Mouse (Mus musculus) embryo, embryonic 10 days (tissue): Measurements from ENCODE around the gene Unc45b.
"Not testable (repeated sequence)": the region's sequence is repeated elsewhere in the genome, so short reads cannot be mapped to it uniquely, and the experiment has no call there.

ENCODE experiments used
- DNase-seq: peaks from one replicate; pipeline ENCODE4 v3.0.0-alpha.2; 2015; ENCODE audit warnings: low spot score

Unc45b gene

DNA sequence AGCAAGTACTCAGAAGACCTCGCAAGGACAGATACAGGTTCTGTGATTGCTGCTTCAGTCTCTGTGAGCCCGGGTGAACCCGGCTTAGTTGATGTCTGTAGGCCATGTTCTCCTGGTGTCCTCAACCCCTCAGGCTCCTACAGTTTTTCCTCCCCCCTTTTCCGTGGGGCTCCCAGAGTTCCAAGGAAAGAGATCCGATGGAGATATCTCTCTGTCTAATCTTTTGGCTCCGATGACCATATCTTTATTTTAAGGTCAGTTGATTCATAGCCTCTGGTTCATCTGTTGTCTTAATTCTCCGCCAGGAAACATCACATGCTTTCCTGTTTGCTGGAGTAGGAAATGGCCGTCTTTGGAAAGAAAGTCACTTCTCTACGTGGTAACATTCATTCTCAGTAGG is 38.7 kb downstream of the Unc45b start:
- no peak for DNase-seq

DNA sequence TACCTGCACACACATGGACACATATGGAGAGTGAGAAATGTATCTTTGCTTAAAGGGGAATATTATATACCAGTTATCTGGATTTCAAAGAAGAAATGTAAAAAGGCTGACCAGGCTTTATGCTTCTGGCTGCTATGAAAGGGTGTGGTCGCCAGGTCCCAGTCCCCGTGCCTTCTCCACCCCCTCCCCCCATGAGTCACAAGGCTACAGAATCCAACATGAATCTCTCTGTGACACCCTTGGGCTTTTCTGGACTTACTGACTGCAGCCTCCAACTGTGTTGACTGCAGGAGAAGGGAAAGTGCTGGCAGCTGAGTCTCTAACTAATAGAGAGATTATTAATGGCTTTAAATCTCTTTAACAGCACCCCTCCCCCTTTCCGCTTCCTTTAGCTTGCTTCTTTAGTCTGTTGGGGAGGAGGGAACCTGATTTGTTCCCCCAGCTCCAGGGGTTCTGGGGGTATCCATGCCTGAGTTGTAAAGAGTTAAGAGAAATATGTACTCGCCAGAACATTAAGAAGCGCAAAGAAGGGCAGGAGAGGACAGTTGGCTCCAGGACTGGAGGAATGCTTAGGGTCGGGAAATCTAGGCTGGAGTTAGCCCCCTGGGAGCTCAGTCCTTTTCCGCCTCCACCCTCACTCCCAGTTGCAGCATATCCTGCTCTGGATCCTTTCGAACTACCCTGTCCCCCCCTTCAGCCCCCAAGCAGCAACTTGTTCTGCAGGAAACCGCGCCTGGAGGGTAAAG is 40.6 kb downstream of the Unc45b start, which contains the start of gene Slfn5:
Slfn5 (plus strand) TSS at position 614 of the 746 bp plus-strand sequence.
- DNase-seq: no peak

DNA sequence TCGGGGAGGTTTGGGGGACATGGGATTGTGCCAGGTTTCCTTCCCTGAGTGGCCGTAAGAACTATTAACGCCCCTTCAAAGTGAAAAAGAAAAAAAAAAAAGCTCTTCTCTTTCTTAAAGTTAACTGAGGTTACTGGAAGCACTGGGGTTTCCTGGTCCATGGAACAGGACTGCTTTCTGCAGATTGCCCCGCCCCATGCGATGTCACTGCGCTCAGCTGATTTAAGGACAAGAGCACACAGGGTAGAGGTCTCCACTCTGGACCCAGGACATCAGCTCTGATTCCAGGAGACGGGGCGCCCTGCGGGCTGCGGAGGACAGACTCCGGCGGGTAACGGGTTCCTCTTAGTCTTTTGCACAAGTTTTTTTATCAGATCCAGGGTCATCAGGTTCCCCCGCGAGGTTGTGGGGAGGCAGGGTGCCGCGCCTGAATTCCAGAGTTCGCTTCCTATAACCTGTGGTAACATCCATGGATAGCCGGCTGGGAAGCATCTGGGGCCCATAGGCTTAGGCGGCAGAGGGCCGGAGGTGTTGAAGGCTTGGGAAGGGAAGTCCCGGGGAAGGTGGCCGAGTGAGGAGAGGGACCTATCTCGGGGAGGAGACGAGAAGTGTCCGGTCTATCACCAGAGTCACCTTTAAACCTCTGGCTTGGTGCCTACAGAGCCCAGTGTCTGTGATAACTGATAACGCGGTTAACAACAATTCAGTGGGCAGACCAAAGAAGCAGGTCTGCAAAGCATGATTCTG is 41.7 kb downstream of the Unc45b start:
- DNase-seq: no peak

DNA sequence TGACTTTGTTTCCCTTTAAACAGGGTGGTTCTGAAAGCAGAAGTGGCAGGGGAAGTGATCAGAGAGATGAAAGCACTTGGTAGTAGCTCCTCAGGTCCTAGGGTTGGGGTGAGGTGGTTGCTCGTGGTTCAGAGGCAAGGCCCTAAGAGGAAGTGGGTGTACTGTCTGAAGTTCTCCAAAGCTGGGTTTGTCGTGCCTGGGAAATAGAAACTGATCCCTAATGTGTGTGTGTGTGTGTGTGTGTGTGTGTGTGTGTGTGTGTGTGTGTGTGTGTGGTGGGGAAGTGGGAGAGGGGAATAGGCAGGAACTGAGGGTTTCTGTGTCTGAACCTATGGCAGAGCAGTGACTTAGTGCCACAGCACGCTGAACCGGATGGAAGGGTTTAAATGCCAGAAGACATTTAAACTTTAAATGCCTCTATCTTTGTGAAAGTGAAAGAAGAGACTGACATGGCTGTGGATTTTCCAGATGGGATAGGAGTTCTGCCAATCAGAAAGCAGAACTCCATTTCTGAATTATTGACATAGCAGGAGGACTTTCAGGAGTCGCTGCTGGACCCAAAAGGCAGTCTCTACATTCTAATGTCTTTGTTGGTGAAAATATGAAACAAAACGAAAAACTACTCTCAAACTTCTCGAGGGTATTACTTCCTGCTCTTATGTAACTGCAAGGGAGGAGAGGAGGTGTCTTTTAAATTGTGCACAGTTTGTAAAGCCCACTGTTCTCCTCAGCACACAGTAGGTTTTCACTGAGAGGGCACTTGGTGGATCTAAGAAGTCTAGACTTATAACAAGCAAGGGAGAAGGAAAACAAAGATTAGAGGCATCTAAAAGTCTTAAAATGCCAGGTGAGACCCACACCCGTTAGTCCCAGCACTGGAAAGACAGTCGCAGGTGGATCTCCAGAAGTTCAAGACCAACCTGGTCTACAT is 42.5 kb downstream of the Unc45b start:
- no peak for DNase-seq

DNA sequence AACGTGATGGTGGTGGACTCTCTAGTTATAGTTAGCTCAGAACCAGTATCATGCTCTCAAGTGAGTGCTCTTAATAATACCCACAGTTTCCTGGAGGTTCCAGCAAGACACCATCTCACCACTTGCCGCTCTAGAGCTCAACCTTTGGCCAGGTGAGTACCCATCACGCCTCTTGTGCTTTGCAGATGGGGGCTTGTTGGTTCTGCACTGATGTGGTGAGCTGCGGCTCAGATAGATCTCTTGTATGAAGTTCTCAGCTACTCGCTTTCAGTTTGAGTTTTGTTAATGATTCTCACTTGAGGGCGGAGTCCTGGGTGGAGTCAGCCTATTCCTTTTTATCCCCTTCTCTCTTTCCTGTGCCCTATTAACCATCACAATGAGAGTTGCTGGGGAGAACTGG is 44.3 kb downstream of the Unc45b start:
- DNase-seq: no peak

DNA sequence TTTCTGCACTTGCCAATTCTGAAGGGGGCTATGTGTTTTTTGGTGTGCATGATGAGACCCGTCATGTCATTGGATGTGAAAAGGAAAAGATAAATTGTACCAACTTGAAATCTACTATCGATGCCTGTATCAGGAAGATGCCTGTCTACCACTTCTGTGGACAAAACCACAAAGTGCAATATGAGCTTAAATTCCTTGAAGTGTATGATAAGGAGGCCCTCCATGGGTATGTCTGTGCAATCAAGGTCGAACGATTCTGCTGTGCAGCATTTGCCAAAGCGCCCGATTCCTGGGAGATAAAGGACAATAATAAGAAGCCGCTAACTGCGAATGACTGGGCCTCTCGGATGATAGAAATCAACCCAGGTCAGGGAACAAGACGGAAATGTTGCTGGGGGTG is 46.6 kb downstream of the Unc45b start:
- no peak for DNase-seq

DNA sequence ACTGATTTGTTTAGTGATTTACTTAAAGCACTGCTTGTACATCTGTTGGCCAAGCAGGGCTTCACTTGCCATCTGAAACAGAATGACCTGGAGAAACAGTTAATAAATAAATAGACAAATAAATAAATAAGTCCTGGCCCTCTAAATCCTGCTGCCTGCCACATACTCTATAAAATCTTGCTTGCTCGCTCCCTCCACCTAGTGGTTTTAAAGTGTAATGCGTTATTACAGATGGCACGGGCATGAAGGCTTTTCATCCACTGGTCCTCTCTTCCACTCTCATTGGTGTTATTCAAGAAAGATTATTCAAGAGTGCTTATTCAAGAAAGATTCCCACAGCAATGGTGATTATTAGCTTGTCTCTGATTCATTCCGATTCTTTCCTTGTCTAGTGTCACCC is 49.3 kb downstream of the Unc45b start:
- peak; percentile 58 for DNase-seq

DNA sequence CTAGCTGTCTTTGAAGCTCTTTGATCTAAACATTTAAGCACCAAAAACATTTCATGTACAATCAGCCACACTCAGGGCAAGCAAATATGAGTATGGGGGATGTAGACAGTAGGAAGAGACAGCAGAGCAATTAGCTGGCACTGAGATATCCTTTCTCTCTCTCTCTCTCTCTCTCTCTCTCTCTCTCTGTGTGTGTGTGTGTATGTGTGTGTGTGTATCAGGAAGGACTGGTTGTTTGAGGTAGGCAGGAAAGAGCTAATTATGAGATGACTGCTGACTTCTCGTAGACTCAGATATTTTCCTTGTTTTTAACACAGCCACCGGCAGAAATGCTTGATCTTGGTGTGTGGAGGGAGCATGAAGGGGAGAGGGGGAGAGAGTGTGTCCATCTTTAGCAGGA is 51.4 kb downstream of the Unc45b start:
- DNase-seq: no peak

DNA sequence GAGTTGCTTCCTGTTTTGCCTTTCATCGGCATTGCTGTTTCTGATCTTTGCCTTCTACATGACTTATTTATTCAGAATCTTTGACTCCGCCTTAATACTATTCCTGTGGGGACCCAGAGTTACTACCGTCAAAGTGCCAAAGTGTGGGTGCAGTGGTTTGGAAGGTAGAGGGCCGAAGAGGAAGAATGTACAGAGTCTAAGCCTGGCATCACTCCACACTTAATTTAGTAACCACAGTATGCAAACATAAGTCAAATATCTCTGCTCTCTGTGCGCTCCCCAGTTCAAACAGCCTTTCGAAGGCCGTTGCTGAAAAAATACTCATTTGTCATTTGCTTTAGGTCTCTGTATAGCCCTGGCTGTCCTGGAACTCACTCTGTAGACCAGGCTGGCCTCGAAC is 51.9 kb downstream of the Unc45b start:
- no peak for DNase-seq

DNA sequence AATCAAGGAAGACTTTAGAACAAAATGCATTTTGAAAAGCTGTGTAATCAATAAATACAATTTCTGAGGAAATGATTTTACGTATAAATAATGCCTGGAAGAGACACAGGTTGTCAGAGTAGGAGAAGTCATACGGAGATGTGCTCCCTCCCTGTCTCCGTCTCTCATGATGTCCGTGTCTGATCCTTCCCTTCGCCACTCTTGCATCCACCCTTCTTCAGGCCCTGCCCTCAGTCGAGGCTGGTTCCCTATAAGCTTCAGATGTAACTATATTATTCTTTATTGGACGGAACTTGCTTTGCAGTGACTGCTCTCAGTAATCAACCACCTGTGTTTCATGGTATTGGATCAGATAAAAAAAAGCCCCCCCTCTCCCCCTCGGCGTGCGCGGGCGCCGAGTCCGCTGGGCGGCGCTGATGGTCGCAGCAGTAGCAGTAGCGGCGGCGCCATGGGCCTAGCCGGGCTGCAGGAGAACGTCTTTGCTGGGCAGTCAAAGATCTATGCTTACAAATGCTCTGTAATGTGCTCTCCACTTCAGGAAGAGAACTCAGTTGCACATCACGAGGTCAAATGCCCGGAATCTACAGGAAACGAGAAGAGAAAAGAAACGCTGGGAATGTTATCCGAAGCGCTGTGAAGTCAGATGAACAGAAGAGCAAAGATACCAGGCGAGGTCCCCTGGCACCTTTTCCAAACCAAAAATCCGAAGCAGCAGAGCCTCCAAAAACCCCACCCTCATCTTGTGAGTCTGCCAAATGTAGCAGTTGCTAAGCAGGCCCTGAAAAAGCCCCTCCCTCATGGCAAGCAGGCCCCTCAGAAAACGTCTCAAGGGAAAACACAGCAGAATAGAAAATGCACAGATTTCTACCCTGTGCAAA is 60.6 kb downstream of the Unc45b start:
- peak; percentile 71 for DNase-seq

DNA sequence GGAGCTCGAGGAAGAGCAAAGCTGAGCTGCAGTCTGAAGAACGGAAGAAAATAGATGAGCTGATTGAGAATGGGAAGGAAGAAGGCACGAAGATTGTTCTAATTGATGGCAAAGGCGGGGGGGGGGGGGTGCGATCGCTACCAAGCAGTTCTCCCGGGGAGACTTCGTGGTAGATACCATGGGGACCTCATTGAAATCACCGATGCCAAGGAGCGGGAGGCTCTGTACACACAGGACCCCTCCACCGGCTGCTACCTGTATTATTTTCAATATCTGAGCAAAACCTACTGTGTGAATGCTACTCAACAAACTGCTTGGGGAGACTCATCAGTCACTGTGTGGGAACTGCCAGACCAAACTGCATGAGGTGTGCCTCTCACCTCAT is 61.2 kb downstream of the Unc45b start:
- DNase-seq: no peak

DNA sequence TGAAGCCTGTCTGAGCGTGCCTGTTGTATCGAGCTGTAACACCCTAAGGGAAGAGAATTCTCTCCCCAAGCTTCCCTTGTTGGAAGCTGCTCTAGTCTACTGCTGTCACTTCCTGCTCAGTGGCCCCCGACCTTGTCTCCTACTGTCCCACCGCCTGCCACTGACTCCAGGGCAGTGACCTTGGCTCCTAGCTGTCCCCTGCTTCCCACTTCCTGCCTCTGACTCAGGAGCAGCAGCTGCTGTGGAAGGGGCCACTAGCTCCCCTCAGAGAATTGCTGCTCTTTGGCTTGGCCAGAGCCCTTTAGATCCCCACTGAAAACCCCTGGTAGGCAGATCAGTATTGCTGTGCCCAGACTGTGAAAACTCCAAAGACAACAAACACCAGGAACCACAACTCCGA is 63.6 kb downstream of the Unc45b start:
- no peak for DNase-seq

DNA sequence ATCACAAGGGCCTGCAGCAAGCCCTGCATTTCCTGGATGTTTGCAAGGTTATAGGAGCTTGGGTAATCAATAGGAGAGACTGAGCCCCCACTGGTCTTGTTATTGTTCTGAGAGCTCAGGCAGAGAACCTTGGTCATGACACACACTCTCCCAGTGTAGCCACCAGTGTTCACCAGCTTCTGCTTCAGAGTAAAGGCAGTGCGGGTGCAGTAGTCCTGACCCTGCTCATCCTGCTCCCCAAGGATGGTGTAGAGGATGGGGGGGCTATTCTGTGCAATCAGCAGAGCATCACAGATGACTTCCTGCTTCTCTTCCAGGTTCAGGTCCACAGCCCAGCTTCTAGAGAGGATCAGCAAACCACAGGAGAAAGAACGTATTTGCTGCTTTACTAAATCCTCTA is 72.1 kb downstream of the Unc45b start:
- not testable (repeated sequence) for DNase-seq

DNA sequence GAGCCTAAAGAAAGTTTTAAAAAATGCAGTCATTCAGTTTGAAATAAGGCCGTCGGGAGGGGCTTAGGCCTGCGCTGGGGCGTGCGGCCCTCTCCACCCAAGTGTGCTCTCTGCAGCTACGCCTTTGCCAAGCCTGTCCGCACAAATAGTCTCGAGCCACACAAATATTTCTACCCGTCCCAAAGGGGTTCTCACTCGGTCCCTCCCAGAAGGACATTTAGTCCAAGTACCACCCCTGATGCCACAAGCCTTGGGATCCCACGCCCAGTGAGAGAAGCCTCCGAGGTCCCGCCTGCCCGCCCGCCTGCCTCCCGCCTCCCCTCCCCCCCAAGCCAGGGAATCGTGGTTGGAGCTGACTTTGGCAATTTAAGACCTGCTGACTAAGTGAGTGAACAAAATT is 72.8 kb downstream of the Unc45b start:
- DNase-seq: no peak

DNA sequence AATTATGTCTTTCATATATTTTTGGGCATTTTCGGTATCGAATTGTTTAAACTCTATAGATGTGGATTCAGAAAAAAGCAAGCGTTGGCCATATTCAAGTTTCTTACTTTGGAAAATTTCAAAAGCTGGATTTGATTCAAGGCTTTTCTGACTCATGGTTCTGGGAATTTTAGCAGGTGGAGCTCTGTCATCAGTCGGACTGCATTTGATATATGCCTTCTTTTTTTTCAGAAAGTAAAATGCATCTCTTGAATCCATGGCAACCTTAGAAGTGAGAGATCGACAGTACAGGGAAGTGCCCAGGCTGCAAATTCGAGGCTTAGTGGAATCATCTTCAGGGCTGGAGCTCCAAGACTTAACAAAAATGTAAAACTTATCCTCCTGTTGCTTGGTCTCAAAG is 77.3 kb downstream of the Unc45b start:
- no peak for DNase-seq

DNA sequence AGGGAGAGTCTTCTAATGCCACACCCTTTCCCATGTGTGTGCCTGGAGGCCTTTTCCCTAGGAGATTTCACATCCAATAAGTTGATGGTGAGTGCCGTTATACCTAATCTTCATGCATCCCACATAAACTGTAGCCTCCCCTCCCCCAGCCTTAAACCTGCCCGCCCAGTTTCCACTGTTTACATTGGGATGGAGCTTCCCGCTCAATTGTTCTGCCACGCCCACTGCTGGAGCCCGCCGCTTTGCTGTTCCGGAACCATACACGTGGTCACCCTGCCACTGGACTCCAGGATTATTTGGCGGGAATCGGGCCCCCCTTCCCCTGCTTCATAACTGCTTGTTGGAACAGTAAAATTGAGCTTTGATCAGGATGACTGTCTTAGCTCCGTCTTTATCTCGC is 79.0 kb downstream of the Unc45b start:
- DNase-seq: peak; percentile 31

DNA sequence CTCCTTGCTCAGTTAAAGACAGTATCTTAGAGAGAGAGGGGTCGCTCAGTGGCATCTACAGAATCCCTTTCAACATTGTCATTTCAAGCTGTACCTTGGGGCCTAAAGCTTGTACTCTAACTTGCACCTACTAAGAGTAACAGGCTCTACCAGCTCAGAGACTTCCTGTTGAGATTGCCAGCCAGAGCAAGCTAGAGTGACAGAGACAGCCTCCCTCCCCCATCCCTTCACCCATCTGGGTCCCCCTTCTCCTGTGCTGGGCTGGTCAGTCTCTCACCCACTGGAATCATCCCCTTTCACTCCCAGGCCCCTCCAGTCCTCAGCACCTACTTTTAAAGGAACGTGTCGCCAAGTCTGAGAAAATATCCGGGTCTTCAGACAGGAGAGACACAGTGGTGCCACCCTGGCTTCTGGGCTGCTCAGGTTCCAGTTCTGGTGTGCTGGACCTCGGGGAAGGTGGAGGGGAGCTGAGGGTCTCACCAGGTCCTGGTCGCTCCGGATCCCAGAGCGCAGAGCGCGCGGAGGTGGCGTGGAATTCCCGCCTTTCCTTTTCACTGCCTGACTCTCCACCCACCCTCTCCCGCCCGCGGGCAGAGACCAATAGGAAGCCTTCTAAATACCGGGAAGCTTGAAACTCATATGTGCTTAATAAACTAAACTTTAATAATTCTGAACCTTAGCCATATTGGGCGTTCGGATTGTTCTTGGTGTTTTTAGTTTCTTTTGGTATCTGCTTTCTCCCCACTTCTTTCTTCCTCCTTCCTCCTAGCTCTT is 80.4 kb downstream of the Unc45b start:
- DNase-seq: peak; percentile 71

DNA sequence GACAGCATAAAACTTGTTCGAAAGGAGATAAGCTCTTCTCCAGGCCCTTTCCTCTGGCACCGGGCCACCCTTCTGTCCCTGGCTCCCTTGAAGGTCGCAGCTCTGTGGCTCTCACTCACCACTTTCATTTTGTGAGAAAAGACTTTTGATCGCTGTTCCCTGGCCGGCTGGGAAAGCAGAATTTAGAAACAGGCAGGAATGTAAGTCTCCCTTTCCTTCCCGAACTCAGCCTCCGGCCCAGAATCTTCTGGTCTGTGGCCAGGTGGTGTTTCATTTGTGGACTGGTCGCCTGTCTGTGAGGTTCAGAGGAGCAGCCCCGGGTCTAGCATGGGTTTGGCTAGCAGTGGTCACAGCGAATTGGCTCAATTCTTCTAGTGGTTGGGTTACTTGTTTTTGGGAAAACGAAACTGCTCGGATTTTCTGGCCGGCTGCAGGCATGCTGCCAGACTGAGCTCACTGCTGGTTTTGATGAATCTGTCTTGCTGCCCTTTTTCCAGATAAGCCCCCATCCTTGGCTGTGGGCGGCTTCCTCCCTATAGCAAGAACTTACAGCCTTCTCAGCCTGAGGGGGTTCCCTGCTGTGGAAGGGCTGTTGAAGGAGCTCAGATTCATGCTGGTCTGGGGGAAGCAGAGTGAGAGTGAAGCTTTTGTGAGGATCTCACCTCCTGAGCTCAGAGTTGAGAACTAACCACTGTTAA is 81.3 kb downstream of the Unc45b start, which contains the start of gene Slfn9:
Slfn9 (minus strand) TSS at position 362 of the 698 bp plus-strand sequence.
- peak; percentile 31 for DNase-seq
